Mouse (Mus musculus): ENCODE data around the gene Ptprn2.

- TF ChIP-seq CTCF (IDR thresholded peaks at IDR 0.05; ENCODE audit: control insufficient read depth, insufficient read depth, insufficient replicate concordance, low read depth, low read length) (no peak), POLR2A (IDR thresholded peaks at IDR 0.05; ENCODE audit: control insufficient read depth, low read depth, low read length) (no peak)
Observed at GRCm38 (mm10) chr12:117262003-117262402, 776.5 kb downstream of the Ptprn2 start.
